Mouse (Mus musculus): Measurements from ENCODE around the gene Ada.

- TF ChIP-seq POLR2A (IDR thresholded peaks at IDR 0.05; ENCODE audit: borderline replicate concordance, extremely low read depth, insufficient read depth, insufficient read length, poor library complexity, severe bottlenecking) (no peak), CTCF (IDR thresholded peaks at IDR 0.05; ENCODE audit: borderline replicate concordance, extremely low read depth, insufficient read depth, insufficient read length) (no peak)
Observed at GRCm38 (mm10) chr2:163732021-163732420, 18.0 kb downstream of the Ada start.

Data from brain, embryonic 14.5 days (tissue).